In the genomic region with DNA sequence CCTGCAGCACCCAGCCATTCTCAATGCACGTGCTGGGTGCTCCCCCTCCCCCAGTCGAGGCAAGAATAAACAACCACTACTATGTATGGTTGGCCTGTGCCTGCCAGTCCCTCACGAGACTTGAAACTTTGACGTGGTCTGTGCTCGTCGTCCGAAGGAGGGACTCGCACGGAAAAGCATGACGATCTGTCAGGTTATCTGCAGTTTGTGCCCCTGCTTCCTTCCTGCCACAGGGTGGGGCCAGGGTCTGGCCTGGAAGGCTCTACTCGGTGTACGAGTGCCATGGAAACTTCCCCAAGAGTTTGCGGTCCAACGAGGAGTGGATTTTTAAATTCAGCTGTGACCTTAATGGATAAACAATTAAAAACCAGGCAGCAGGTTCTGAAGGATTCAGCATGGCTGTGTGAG, we compare ENCODE assay signal across 8 mouse cellular contexts. TPM values are rescaled to one million over a fixed set of nuclear protein-coding genes. Genes with fewer than 3 reads are reported as not detected.
DNase-seq lines count a peak whose midpoint lies in the region; ATAC-seq and TF ChIP-seq lines count a peak whose summit lies in the region.

No protein-coding gene starts in this region.

- H3K27ac ChIP-seq in forebrain, postnatal 0 days (ENCODE audit: low read depth, low read length): no peak overlapping the region
- peak overlapping the region; percentile 87 for H3K27ac ChIP-seq in kidney, embryonic 15.5 days

- H3K9ac ChIP-seq in forebrain, postnatal 0 days: peak overlapping the region; percentile 83
- peak overlapping the region; percentile 90; the same call in 1 of the 2 replicates for H3K9ac ChIP-seq in kidney, embryonic 15.5 days

- ATAC-seq in forebrain, postnatal 0 days: peak; percentile 32; the same call in 1 of the 2 replicates
- ATAC-seq in kidney, embryonic 15.5 days (replicated peaks; ENCODE audit: low FRiP score): peak; percentile 53; the same call in 1 of the 2 replicates
- no peak for ATAC-seq in erythroid progenitor cell, adult 5-6 weeks (replicated peaks; ENCODE audit: low FRiP score, poor library complexity, severe bottlenecking)

- peaks cover 19% of the 10 kb centered on the region for H3K4me1 ChIP-seq in forebrain, postnatal 0 days (ENCODE audit: insufficient read depth)
- peaks cover 30% of the 10 kb centered on the region for H3K4me1 ChIP-seq in kidney, embryonic 15.5 days
- H3K4me1 ChIP-seq in megakaryocyte, embryonic 14.5 days: peaks cover 32% of the 10 kb centered on the region

- no peaks in the 10 kb centered on the region for H3K36me3 ChIP-seq in forebrain, postnatal 0 days (ENCODE audit: insufficient read depth)
- no peaks in the 10 kb centered on the region for H3K36me3 ChIP-seq in kidney, embryonic 15.5 days
- H3K36me3 ChIP-seq in megakaryocyte, embryonic 14.5 days (replicated peaks; ENCODE audit: low read length): peaks cover 4% of the 10 kb centered on the region

- peak; percentile 80 for DNase-seq in CD4-positive helper T cell, adult 2 months (ENCODE audit: low read depth, low spot score)
- DNase-seq in T-cell, adult 2 months (ENCODE audit: low spot score): peak; percentile 44
- peak; percentile 42 for DNase-seq in forebrain, postnatal 0 days
- no peak for DNase-seq in layer of hippocampus, adult 18-20 months (ENCODE audit: low spot score in 2 of 2)
- no peak for DNase-seq in frontal cortex, postnatal 25 days (ENCODE audit: low spot score in 2 of 2)

- no peaks in the 10 kb centered on the region for H3K27me3 ChIP-seq in forebrain, postnatal 0 days (ENCODE audit: insufficient read depth, low read length)
- no peaks in the 10 kb centered on the region for H3K27me3 ChIP-seq in kidney, embryonic 15.5 days
- H3K27me3 ChIP-seq in megakaryocyte, embryonic 14.5 days (replicated peaks): peaks cover 7% of the 10 kb centered on the region

- TF ChIP-seq CTCF in forebrain, postnatal 0 days (IDR thresholded peaks at IDR 0.05; ENCODE audit: low read depth): no peak

- H3K4me3 ChIP-seq in forebrain, postnatal 0 days (ENCODE audit: low read depth, low read length): peak overlapping the region; percentile 63
- peak overlapping the region; percentile 91 for H3K4me3 ChIP-seq in kidney, embryonic 15.5 days (replicated peaks)
- H3K4me3 ChIP-seq in megakaryocyte, embryonic 14.5 days (replicated peaks): peak overlapping the region; percentile 95

- H3K4me2 ChIP-seq in forebrain, postnatal 0 days (ENCODE audit: low read depth): peak overlapping the region; percentile 70
- H3K4me2 ChIP-seq in kidney, embryonic 15.5 days: peak overlapping the region; percentile 82

- 5% methylated on average over 14 of the region's 14 CpGs for WGBS in forebrain, postnatal 0 days
- WGBS in kidney, embryonic 15.5 days: 8% methylated on average over 14 of the region's 14 CpGs

- H3K9me3 ChIP-seq in forebrain, postnatal 0 days (ENCODE audit: low read length): no peaks in the 10 kb centered on the region
- H3K9me3 ChIP-seq in kidney, embryonic 15.5 days (replicated peaks): no peaks in the 10 kb centered on the region
- H3K9me3 ChIP-seq in megakaryocyte, embryonic 14.5 days: no peaks in the 10 kb centered on the region

RNA-seq across cellular contexts. Expression of a gene that starts 1.2 kb away (rescaled TPM):
- total RNA-seq in forebrain, postnatal 0 days (2014; rRNA removed): 70.9 and 72.8 TPM in 2 replicates
- 113 and 127 TPM in 2 replicates for polyA plus RNA-seq in forebrain, postnatal 0 days (2015; fragmentation: Nextera tagmentation; extraction: Ambion mirVana)
- 39.6 and 44.9 TPM in 2 replicates for polyA plus RNA-seq in kidney, embryonic 15.5 days (2015; fragmentation: Nextera tagmentation; extraction: Ambion mirVana)
- polyA plus RNA-seq in megakaryocyte, embryonic 14.5 days (2012; ENCODE audit: insufficient read depth, low replicate concordance): 6.3 TPM in 1 of 2 replicates, not detected in the other
- total RNA-seq in erythroid progenitor cell, adult 5-6 weeks (2015; ENCODE audit: low replicate concordance): 1.7 and 3.6 TPM in 2 replicates
- total RNA-seq in erythroid progenitor cell, adult 5-6 weeks (2017; ENCODE audit: low replicate concordance): 3.3 TPM in 1 of 2 replicates, not detected in the other
- total RNA-seq in layer of hippocampus, adult 18-20 months (2021): 10 to 100 TPM; 42.6 to 44.8 TPM

RNA-seq across cellular contexts. Expression of a gene that starts 53.0 kb away (rescaled TPM):
- 19.5 and 21.8 TPM in 2 replicates for total RNA-seq in forebrain, postnatal 0 days (2014; rRNA removed)
- polyA plus RNA-seq in forebrain, postnatal 0 days (2015; fragmentation: Nextera tagmentation; extraction: Ambion mirVana): 10.0 and 10.6 TPM in 2 replicates
- polyA plus RNA-seq in kidney, embryonic 15.5 days (2015; fragmentation: Nextera tagmentation; extraction: Ambion mirVana): 3.5 TPM in 2 replicates
- polyA plus RNA-seq in megakaryocyte, embryonic 14.5 days (2012; ENCODE audit: insufficient read depth, low replicate concordance): 1.5 TPM in 1 of 2 replicates, not detected in the other
- 28.1 and 31.4 TPM in 2 replicates for total RNA-seq in erythroid progenitor cell, adult 5-6 weeks (2015; ENCODE audit: low replicate concordance)
- 35.5 and 42.4 TPM in 2 replicates for total RNA-seq in erythroid progenitor cell, adult 5-6 weeks (2017; ENCODE audit: low replicate concordance)
- 10 to 100 TPM; 56.7 to 61.7 TPM for total RNA-seq in layer of hippocampus, adult 18-20 months (2021)

Comparison
In these comparisons a context has a peak if more than half of its experiments do, and no peak if none do; other contexts are left out.
1. DNase-seq: peak in CD4-positive helper T cell, adult 2 months (single experiment), T-cell, adult 2 months (single experiment) and forebrain, postnatal 0 days (single experiment); none in layer of hippocampus, adult 18-20 months (0 of 2) and frontal cortex, postnatal 25 days (0 of 2).
2. RNA of a gene that starts 1.2 kb away (total RNA-seq): 70.9 to 72.8 TPM in forebrain, postnatal 0 days and 42.6 to 44.8 TPM in layer of hippocampus, adult 18-20 months; 1.7 to 3.6 TPM in erythroid progenitor cell, adult 5-6 weeks; every median in the first group is over 4 times any median in the second.
3. Peak in every context shown above with its lines, with median percentiles within 50 percentile points of each other: H3K4me3 ChIP-seq.